Mouse (Mus musculus) heart, embryonic 14.5 days (tissue): ENCODE data around the gene Cyp24a1. TPM values are rescaled to one million over a fixed set of nuclear protein-coding genes. Genes with fewer than 3 reads are reported as not detected.

ENCODE experiments used
- ATAC-seq: fragments of 200-750 bp; cut with Nextera tagmentation; 2 replicates; pipeline ENCODE4 v1.8.0; 2017; ENCODE audit warnings: low read depth, moderate TSS enrichment; ENCODE audit not compliant: insufficient number of reproducible peaks, insufficient read depth, low FRiP score
- H3K27ac ChIP-seq, 2 experiments: fragments of 200-500 bp in 1 of 2; fragments of 300-500 bp in 1 of 2; sonication (generic) in 1 of 2; replicated peaks in 1 of 2; 2 replicates each; pipeline ENCODE4 v1.5.1; 2012 to 2014; ENCODE audit warnings: low read depth in 2 of 2, low read length in 2 of 2, control low read depth in 1 of 2, mild to moderate bottlenecking in 1 of 2, mixed read lengths in 1 of 2; ENCODE audit not compliant: control insufficient read depth in 1 of 2, insufficient read depth in 1 of 2
- H3K27me3 ChIP-seq: fragments of 300-500 bp; sonication (generic); 2 replicates; pipeline ENCODE4 v1.6.1; 2014; ENCODE audit warnings: mild to moderate bottlenecking, low read length, control low read depth; ENCODE audit not compliant: control insufficient read depth, insufficient read depth
- H3K36me3 ChIP-seq: fragments of 300-500 bp; sonication (generic); 2 replicates; pipeline ENCODE4 v1.6.1; 2014; ENCODE audit warnings: mild to moderate bottlenecking, control low read depth, low read length, mixed read lengths; ENCODE audit not compliant: control insufficient read depth, insufficient read depth
- H3K4me1 ChIP-seq, 2 experiments: fragments of 200-500 bp in 1 of 2; fragments of 300-500 bp in 1 of 2; sonication (generic) in 1 of 2; 2 replicates each; pipeline ENCODE4 v1.6.1; 2012 to 2014; ENCODE audit warnings: low read length in 2 of 2, control low read depth in 1 of 2, mixed read lengths in 1 of 2; ENCODE audit not compliant: control insufficient read depth in 2 of 2, insufficient read depth in 2 of 2
- H3K4me2 ChIP-seq: fragments of 300-500 bp; sonication (generic); 2 replicates; pipeline ENCODE4 v1.6.1; 2014; ENCODE audit warnings: mild to moderate bottlenecking, low read length
- H3K4me3 ChIP-seq, 2 experiments: fragments of 200-500 bp in 1 of 2; fragments of 300-500 bp in 1 of 2; sonication (generic) in 1 of 2; 2 replicates each; pipeline ENCODE4 v1.5.1; 2012 to 2014; ENCODE audit warnings: low read length in 2 of 2, mild to moderate bottlenecking in 2 of 2, control low read depth in 1 of 2, low read depth in 1 of 2, moderate library complexity in 1 of 2; ENCODE audit not compliant: control insufficient read depth in 1 of 2, insufficient read depth in 1 of 2
- H3K9ac ChIP-seq: fragments of 300-500 bp; sonication (generic); 2 replicates; pipeline ENCODE4 v1.6.1; 2014; ENCODE audit warnings: mild to moderate bottlenecking, low read length
- H3K9me3 ChIP-seq: fragments of 300-500 bp; sonication (generic); 2 replicates; pipeline ENCODE4 v1.6.1; 2016; ENCODE audit warnings: low read length, control low read depth; ENCODE audit not compliant: control insufficient read depth
- WGBS: fragments of 180-500 bp; shearing (Covaris S2); extraction: QIAGEN DNeasy Blood & Tissue Kit; methylation state at CpG from one replicate; pipeline ENCODE4 v1.1.7; 2014; 5-methylcytosine and 5-hydroxymethylcytosine counted together
- polyA plus RNA-seq: library from polyadenylated mRNA; unstranded; fragments of >200 nt; fragmentation: Nextera tagmentation; extraction: Ambion mirVana; gene quantifications from 2 replicates; pipeline ENCODE4 v1.2.1, GENCODE M21; 2014

Cyp24a1 gene
- polyA plus RNA-seq, 1 experiment from 2014 or later, result not detected

- H3K27ac ChIP-seq, result no peak overlapping the region
- no peaks in the 10 kb centered on the region for H3K9me3 ChIP-seq
- no peaks in the 10 kb centered on the region for H3K4me1 ChIP-seq
- no peak for ATAC-seq
- no peaks in the 10 kb centered on the region for H3K36me3 ChIP-seq
- peaks cover 37% of the 10 kb centered on the region for H3K27me3 ChIP-seq
- H3K4me2 ChIP-seq, result no peak overlapping the region
- WGBS, result 40% methylated on average over 13 of the region's 13 CpGs
- H3K9ac ChIP-seq, result no peak overlapping the region
- no peak overlapping the region for H3K4me3 ChIP-seq
Measured at GRCm38 (mm10) chr2:170438782-170439181, 58.2 kb downstream of the Cyp24a1 start.

- Histone ChIP-seq H3K9ac (no peak overlapping the region), H3K36me3 (no peaks in the 10 kb centered on the region), H3K9me3 (no peaks in the 10 kb centered on the region), H3K4me1 (no peaks in the 10 kb centered on the region), H3K27ac (no peak overlapping the region), H3K27me3 (peaks cover 36% of the 10 kb centered on the region), H3K4me2 (no peak overlapping the region), H3K4me3 (no peak overlapping the region)
- 58% methylated on average over 4 of the region's 4 CpGs for WGBS
- no peak for ATAC-seq
Measured at GRCm38 (mm10) chr2:170436204-170436603, 60.7 kb downstream of the Cyp24a1 start.

Other genes with a start within 250 kb of the Cyp24a1 start
- 0.43 and 1.1 TPM in 2 replicates for gene Bcas1, start 69.3 kb downstream of the Cyp24a1 start, polyA plus RNA-seq
- gene Pfdn4, start 717 bp downstream of the Cyp24a1 start, polyA plus RNA-seq, result 48.1 and 49.1 TPM in 2 replicates
- gene 4930470P17Rik, start 104.9 kb upstream of the Cyp24a1 start, polyA plus RNA-seq, result not detected in 2 replicates
- gene Dok5, start 234.7 kb upstream of the Cyp24a1 start, polyA plus RNA-seq, result 4.4 and 5.6 TPM in 2 replicates